ENCODE assay signal across 12 mouse cellular contexts in the genomic region with DNA sequence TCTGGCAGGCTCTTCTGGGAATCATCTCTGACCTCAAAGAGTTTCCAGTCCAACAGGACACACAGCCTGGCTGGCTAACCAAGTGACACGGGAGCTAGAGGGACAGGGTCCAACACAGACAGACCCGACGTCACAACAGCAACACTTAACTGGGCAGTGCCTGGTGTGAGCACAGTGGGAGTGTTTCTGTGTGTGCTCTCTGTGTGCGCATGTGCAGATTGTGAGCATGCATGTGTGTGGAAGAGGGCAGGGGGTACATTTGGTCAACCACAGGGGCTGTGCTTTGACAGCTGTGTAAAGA. TPM values are rescaled to one million over a fixed set of nuclear protein-coding genes. Genes with fewer than 3 reads are reported as not detected.
A peak's percentile ranks its signal among the peaks of the same experiment; 100 is the strongest.
DNase-seq lines count a peak whose midpoint lies in the region; ATAC-seq lines count a peak whose summit lies in the region.
"Had no signal": no experiment of that assay in that cellular context is flagged by ENCODE, and none has a peak within 500 bp of the region (broad histone marks: within the 10 kb centered on the region; RNA-seq: fewer than 3 reads in every experiment).

No protein-coding gene starts in this region.

- no peak overlapping the region for H3K4me2 ChIP-seq in intestine, embryonic 16.5 days (ENCODE audit: low read depth, low read length)
- H3K4me2 ChIP-seq in intestine, embryonic 15.5 days (replicated peaks) = no peak overlapping the region
- H3K4me2 ChIP-seq in forebrain, embryonic 15.5 days (replicated peaks) = no peak overlapping the region
- H3K4me2 ChIP-seq in neural tube, embryonic 13.5 days = peak overlapping the region; percentile 25; the same call in 1 of the 2 replicates
- H3K4me2 ChIP-seq: heart, embryonic 15.5 days had no signal

- no peak overlapping the region for H3K9ac ChIP-seq in intestine, embryonic 16.5 days (ENCODE audit: low read depth, low read length)
- H3K9ac ChIP-seq in intestine, embryonic 15.5 days = no peak overlapping the region
- no peak overlapping the region for H3K9ac ChIP-seq in forebrain, embryonic 15.5 days (replicated peaks)
- H3K9ac ChIP-seq in neural tube, embryonic 13.5 days = 0 out of 2 replicates have a peak overlapping the region, but pooled peaks have one; percentile 22
- H3K9ac ChIP-seq: heart, embryonic 15.5 days; limb, embryonic 13.5 days had no signal

- no peak for DNase-seq in thymus, postnatal 25 days
- no peak for DNase-seq in adrenal gland, postnatal 25 days

- no peak overlapping the region for H3K27ac ChIP-seq in intestine, embryonic 16.5 days (ENCODE audit: low read length)
- no peak overlapping the region for H3K27ac ChIP-seq in intestine, embryonic 15.5 days
- no peak overlapping the region for H3K27ac ChIP-seq in forebrain, embryonic 15.5 days (replicated peaks)
- no peak overlapping the region for H3K27ac ChIP-seq in neural tube, embryonic 13.5 days (replicated peaks)
- H3K27ac ChIP-seq: heart, embryonic 15.5 days; limb, embryonic 13.5 days had no signal

- 0 out of 2 replicates have a peak, but pooled peaks cover 4% of the 10 kb centered on the region for H3K4me1 ChIP-seq in intestine, embryonic 16.5 days (ENCODE audit: control insufficient read depth, insufficient read depth, low read length)
- H3K4me1 ChIP-seq in intestine, embryonic 15.5 days (replicated peaks) = 0 out of 2 replicates have a peak, but pooled peaks cover 6% of the 10 kb centered on the region
- H3K4me1 ChIP-seq in megakaryocyte, embryonic 14.5 days = peaks cover 26% of the 10 kb centered on the region
- H3K4me1 ChIP-seq in forebrain, embryonic 15.5 days = no peaks in the 10 kb centered on the region
- H3K4me1 ChIP-seq in neural tube, embryonic 13.5 days (replicated peaks) = peaks cover 13% of the 10 kb centered on the region

- ATAC-seq in intestine, embryonic 16.5 days = 0 out of 2 replicates have a peak, but pooled peaks have one; percentile 20
- no peak for ATAC-seq in intestine, embryonic 15.5 days
- no peak for ATAC-seq in megakaryocyte, adult 5-6 weeks (ENCODE audit: poor library complexity, severe bottlenecking)
- ATAC-seq in forebrain, embryonic 15.5 days (replicated peaks) = 0 out of 2 replicates have a peak, but pooled peaks have one; percentile 10
- ATAC-seq in neural tube, embryonic 13.5 days (ENCODE audit: low read depth) = no peak

- no peaks in the 10 kb centered on the region for H3K27me3 ChIP-seq in intestine, embryonic 16.5 days (replicated peaks; ENCODE audit: control insufficient read depth, insufficient read depth, low read length)
- H3K27me3 ChIP-seq in intestine, embryonic 15.5 days (replicated peaks) = 0 out of 2 replicates have a peak, but pooled peaks cover 3% of the 10 kb centered on the region
- peaks cover 72% of the 10 kb centered on the region for H3K27me3 ChIP-seq in megakaryocyte, embryonic 14.5 days (replicated peaks)
- H3K27me3 ChIP-seq in forebrain, embryonic 15.5 days = no peaks in the 10 kb centered on the region
- no peaks in the 10 kb centered on the region for H3K27me3 ChIP-seq in neural tube, embryonic 13.5 days
- H3K27me3 ChIP-seq: limb, embryonic 13.5 days had no signal

- WGBS in intestine, embryonic 16.5 days = 69% methylated on average over 4 of the region's 4 CpGs
- 76% methylated on average over 4 of the region's 4 CpGs for WGBS in intestine, embryonic 15.5 days
- 70% methylated on average over 4 of the region's 4 CpGs for WGBS in forebrain, embryonic 15.5 days
- 69% methylated on average over 4 of the region's 4 CpGs for WGBS in neural tube, embryonic 13.5 days

- no peak overlapping the region for H3K4me3 ChIP-seq in intestine, embryonic 16.5 days (ENCODE audit: low read length)
- no peak overlapping the region for H3K4me3 ChIP-seq in intestine, embryonic 15.5 days (replicated peaks)
- peak overlapping the region; percentile 62 for H3K4me3 ChIP-seq in megakaryocyte, embryonic 14.5 days (replicated peaks)
- H3K4me3 ChIP-seq in forebrain, embryonic 15.5 days = no peak overlapping the region
- H3K4me3 ChIP-seq in neural tube, embryonic 13.5 days = no peak overlapping the region
- H3K4me3 ChIP-seq: heart, embryonic 15.5 days; limb, embryonic 13.5 days had no signal

- H3K36me3 ChIP-seq in intestine, embryonic 16.5 days (ENCODE audit: control insufficient read depth, insufficient read depth, low read length) = no peaks in the 10 kb centered on the region
- H3K36me3 ChIP-seq in intestine, embryonic 15.5 days = no peaks in the 10 kb centered on the region
- no peaks in the 10 kb centered on the region for H3K36me3 ChIP-seq in megakaryocyte, embryonic 14.5 days (replicated peaks; ENCODE audit: low read length)
- no peaks in the 10 kb centered on the region for H3K36me3 ChIP-seq in forebrain, embryonic 15.5 days
- no peaks in the 10 kb centered on the region for H3K36me3 ChIP-seq in neural tube, embryonic 13.5 days
- H3K36me3 ChIP-seq: heart, embryonic 15.5 days; limb, embryonic 13.5 days had no signal

- no peaks in the 10 kb centered on the region for H3K9me3 ChIP-seq in intestine, embryonic 16.5 days (ENCODE audit: control insufficient read depth, low read length)
- H3K9me3 ChIP-seq in intestine, embryonic 15.5 days = no peaks in the 10 kb centered on the region
- H3K9me3 ChIP-seq in megakaryocyte, embryonic 14.5 days = no peaks in the 10 kb centered on the region
- no peaks in the 10 kb centered on the region for H3K9me3 ChIP-seq in forebrain, embryonic 15.5 days
- no peaks in the 10 kb centered on the region for H3K9me3 ChIP-seq in neural tube, embryonic 13.5 days
- H3K9me3 ChIP-seq: heart, embryonic 15.5 days; limb, embryonic 13.5 days had no signal

RNA-seq across cellular contexts. Expression of gene Tmem106c, which starts 11.2 kb away (rescaled TPM):
- polyA plus RNA-seq in intestine, embryonic 16.5 days (2015; fragmentation: Nextera tagmentation; extraction: Ambion mirVana) = 47.5 and 51.6 TPM in 2 replicates
- polyA plus RNA-seq in intestine, embryonic 15.5 days (2015; fragmentation: Nextera tagmentation; extraction: Ambion mirVana) = 39.3 and 44.4 TPM in 2 replicates
- polyA plus RNA-seq in megakaryocyte, embryonic 14.5 days (2012; ENCODE audit: insufficient read depth, low replicate concordance) = 6.8 and 24.2 TPM in 2 replicates
- total RNA-seq in megakaryocyte, adult 5-6 weeks (2015) = 12.4 and 18.5 TPM in 2 replicates
- 13.5 and 14.1 TPM in 2 replicates for total RNA-seq in megakaryocyte, adult 5-6 weeks (2017)
- polyA plus RNA-seq in forebrain, embryonic 15.5 days (2015; fragmentation: Nextera tagmentation; extraction: Ambion mirVana) = 60.8 and 66.2 TPM in 2 replicates
- 45.0 and 49.3 TPM in 2 replicates for polyA plus RNA-seq in neural tube, embryonic 13.5 days (2015; fragmentation: Nextera tagmentation; extraction: Ambion mirVana)
- total RNA-seq in adrenal gland, postnatal 25 days (2021) = 43.9 and 68.2 TPM in 2 replicates

RNA-seq across cellular contexts. Expression of gene Vdr, which starts 42.4 kb away (rescaled TPM):
- 2.4 TPM in 2 replicates for polyA plus RNA-seq in intestine, embryonic 16.5 days (2015; fragmentation: Nextera tagmentation; extraction: Ambion mirVana)
- polyA plus RNA-seq in intestine, embryonic 15.5 days (2015; fragmentation: Nextera tagmentation; extraction: Ambion mirVana) = 1.5 and 2.2 TPM in 2 replicates
- polyA plus RNA-seq in megakaryocyte, embryonic 14.5 days (2012; ENCODE audit: insufficient read depth, low replicate concordance) = 0.20 and 2.6 TPM in 2 replicates
- total RNA-seq in megakaryocyte, adult 5-6 weeks (2015) = 2.1 and 4.1 TPM in 2 replicates
- 0.59 and 1.4 TPM in 2 replicates for total RNA-seq in megakaryocyte, adult 5-6 weeks (2017)
- 0.08 and 0.09 TPM in 2 replicates for polyA plus RNA-seq in forebrain, embryonic 15.5 days (2015; fragmentation: Nextera tagmentation; extraction: Ambion mirVana)
- 0.07 TPM in 1 of 2 replicates, not detected in the other for polyA plus RNA-seq in neural tube, embryonic 13.5 days (2015; fragmentation: Nextera tagmentation; extraction: Ambion mirVana)
- 6.0 and 8.0 TPM in 2 replicates for total RNA-seq in adrenal gland, postnatal 25 days (2021)
- total RNA-seq: monocyte, adult 5-6 weeks had no signal

RNA-seq across cellular contexts. Expression of gene Col2a1, which starts 51.7 kb away (rescaled TPM):
- 0.33 and 0.53 TPM in 2 replicates for polyA plus RNA-seq in intestine, embryonic 16.5 days (2015; fragmentation: Nextera tagmentation; extraction: Ambion mirVana)
- polyA plus RNA-seq in intestine, embryonic 15.5 days (2015; fragmentation: Nextera tagmentation; extraction: Ambion mirVana) = 2.0 and 2.7 TPM in 2 replicates
- 0.27 TPM in 1 of 2 replicates, not detected in the other for polyA plus RNA-seq in megakaryocyte, embryonic 14.5 days (2012; ENCODE audit: insufficient read depth, low replicate concordance)
- not detected in 2 replicates for total RNA-seq in megakaryocyte, adult 5-6 weeks (2015)
- not detected in 2 replicates for total RNA-seq in megakaryocyte, adult 5-6 weeks (2017)
- polyA plus RNA-seq in forebrain, embryonic 15.5 days (2015; fragmentation: Nextera tagmentation; extraction: Ambion mirVana) = 25.6 and 25.8 TPM in 2 replicates
- polyA plus RNA-seq in neural tube, embryonic 13.5 days (2015; fragmentation: Nextera tagmentation; extraction: Ambion mirVana) = 67.1 and 89.2 TPM in 2 replicates
- total RNA-seq in adrenal gland, postnatal 25 days (2021) = not detected in 2 replicates
- total RNA-seq: monocyte, adult 5-6 weeks had no signal
- polyA plus RNA-seq: CD4-positive, CD25-positive, alpha-beta regulatory T cell, adult 4 months had no signal

Comparison
In these comparisons a context has a peak if more than half of its experiments do, and no peak if none do; other contexts are left out.
1. ATAC-seq: peak in intestine, embryonic 16.5 days (single experiment) and forebrain, embryonic 15.5 days (single experiment); none in intestine, embryonic 15.5 days (single experiment), megakaryocyte, adult 5-6 weeks (single experiment) and neural tube, embryonic 13.5 days (single experiment).